1 mouse cellular context compared by ENCODE assay signal in genomic region chr15:98510438-98511385, GRCm38 (mm10).
TF ChIP-seq lines count a peak whose summit lies in the region.

No protein-coding gene starts in this region.

TF ChIP-seq in MEL, 35 proteins besides CTCF, POLR2A, EP300 and RAD21 (continued from another document):
- no peak for TF ChIP-seq KAT2A (conservative IDR thresholded peaks at IDR 0.05; ENCODE audit: low read depth, low read length)
- no peak for TF ChIP-seq RCOR1 (IDR thresholded peaks at IDR 0.05; ENCODE audit: low read depth, low read length)
- TF ChIP-seq ZMIZ1 (IDR thresholded peaks at IDR 0.05; ENCODE audit: low read depth, low read length), result no peak
- TF ChIP-seq ZKSCAN1 (IDR thresholded peaks at IDR 0.05; ENCODE audit: low read depth, low read length), result no peak
- 0 out of 2 replicates have a peak, but pooled peaks have one; percentile 39 for TF ChIP-seq ETS1 (IDR thresholded peaks at IDR 0.05; ENCODE audit: low read depth, low read length)
